Mouse (Mus musculus) monocyte, adult 2 months (primary cell): ENCODE results near the gene Gpr162.

Source experiments
- DNase-seq, 2 experiments: peaks; one replicate each; pipeline ENCODE4 v3.0.0; 2022; ENCODE audit warnings: low spot score in 2 of 2, low read depth in 1 of 2

Gene Gpr162

GRCm38 (mm10) chr6:124883351-124883750 lies 19.6 kb upstream of the Gpr162 start:
- no peak for DNase-seq

DNA sequence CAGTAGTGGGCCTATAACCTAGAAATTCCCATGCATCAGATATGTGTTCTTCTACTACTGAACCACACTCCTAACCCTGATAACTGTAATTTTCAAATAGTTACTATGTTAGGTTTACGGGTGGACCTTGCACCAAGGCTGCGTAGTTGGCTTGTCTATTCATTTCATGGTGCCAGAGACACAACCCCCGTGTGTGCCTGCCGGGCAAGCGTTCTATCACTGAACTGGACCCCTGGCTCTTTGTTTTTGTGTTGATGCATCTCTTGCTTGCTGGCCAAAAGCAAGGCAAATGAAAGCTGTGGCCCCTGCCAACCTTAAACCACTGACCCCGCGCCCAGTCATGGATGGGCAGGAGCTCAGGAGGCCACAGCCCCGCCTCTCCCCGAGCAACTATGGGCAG lies 18.0 kb upstream of the Gpr162 start:
- DNase-seq = no peak

DNA sequence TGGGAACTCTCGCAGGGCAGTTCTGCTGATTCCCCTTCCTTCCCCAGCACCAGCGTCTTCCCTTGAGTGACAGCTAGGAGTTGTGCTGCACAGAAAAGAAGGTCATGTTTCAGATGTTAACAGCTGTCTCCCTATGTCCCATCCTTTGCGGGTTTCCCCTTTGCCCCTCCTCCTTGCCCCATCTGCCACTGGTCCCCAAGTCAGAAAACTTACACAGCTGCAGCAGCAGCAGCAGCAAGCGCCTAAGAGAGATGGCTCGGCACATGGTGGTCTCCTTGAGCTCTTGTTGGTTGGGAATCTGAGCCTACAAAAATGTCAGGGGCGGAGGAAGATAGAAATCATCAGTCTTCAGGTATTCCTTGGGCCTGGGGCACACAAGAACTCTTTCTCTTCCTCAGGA lies 15.6 kb upstream of the Gpr162 start:
- no peak for DNase-seq

- DNase-seq = no peak
These were observed 10.6 kb upstream of the Gpr162 start for GRCm38 (mm10) chr6:124874348-124874747.

GRCm38 (mm10) chr6:124866560-124866959 lies 2.8 kb upstream of the Gpr162 start:
- DNase-seq = no peak

GRCm38 (mm10) chr6:124865766-124866362 lies 2.1 kb upstream of the Gpr162 start:
- no peak for DNase-seq

DNA sequence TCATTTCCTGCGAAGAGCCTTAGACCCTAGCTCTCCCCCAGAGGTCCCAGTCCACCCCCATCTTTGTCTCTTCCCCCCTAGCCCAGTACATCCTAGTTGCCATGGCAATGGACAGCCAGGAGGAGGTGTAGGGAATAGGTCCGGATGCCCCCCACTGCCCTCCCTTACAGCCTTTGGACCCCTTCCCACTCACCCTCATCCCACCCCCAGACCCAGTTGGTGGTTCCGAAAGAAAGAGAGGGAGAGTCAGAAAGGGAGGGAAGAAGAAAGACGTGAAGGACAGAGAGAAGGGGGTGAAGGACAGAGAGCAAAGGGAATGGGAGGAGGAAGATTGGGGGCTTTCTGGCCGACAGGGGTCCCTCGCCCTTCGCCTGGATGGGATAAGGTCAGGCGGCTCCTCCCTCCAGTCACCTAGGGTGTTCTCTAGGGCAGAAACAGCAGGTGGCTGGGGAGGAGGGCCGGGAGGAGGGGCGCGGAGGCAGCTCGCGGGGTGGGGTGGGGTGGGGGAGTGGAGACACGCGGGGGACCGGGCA lies 592 bp downstream of the Gpr162 start:
- DNase-seq = no peak

DNA sequence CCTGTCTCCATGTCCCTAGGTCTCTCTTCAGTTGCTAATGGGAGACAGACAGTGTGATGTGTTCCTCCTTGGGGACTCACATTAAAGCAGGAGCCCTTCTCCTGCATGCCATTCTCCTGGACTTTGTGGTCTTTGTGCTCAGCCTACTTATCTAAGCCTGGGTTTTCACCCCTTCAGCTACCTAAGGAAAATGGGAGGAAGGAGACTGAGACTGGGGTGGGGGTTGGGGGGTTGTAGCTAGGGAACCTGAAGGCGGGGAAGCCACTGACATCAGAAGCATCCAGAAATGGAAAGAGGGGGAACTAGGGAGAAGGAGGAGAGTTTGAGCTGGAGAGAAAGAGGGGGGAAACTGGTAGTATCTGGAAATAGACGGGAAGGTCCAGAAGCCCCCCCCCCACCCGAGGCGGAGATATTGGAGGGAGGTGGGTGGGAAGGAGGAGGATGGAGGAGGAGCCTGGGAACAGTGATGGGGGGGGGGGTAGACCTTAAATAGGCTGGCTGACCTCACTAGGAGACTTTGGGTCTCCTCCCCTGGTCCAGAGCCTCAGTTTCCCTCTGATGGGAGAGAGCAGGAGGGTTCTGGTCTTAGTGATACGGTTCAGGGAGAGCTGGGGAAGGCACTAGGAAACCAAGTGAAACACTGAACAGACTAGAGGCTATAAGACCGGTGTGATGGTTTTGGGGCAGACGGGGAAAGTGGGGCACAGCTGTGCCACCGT lies 1.2 kb downstream of the Gpr162 start:
- DNase-seq = no peak

- no peak for DNase-seq
These were observed 2.0 kb downstream of the Gpr162 start for GRCm38 (mm10) chr6:124861802-124862201.

- DNase-seq = no peak
These were observed 2.5 kb downstream of the Gpr162 start for GRCm38 (mm10) chr6:124861266-124861665.

- no peak for DNase-seq
These were observed 3.3 kb downstream of the Gpr162 start for GRCm38 (mm10) chr6:124860511-124860910.

GRCm38 (mm10) chr6:124859725-124860124 lies 4.1 kb downstream of the Gpr162 start:
- DNase-seq = peak; percentile 56 to 79

- DNase-seq = no peak
These were observed 5.0 kb downstream of the Gpr162 start for GRCm38 (mm10) chr6:124858561-124859318.

DNA sequence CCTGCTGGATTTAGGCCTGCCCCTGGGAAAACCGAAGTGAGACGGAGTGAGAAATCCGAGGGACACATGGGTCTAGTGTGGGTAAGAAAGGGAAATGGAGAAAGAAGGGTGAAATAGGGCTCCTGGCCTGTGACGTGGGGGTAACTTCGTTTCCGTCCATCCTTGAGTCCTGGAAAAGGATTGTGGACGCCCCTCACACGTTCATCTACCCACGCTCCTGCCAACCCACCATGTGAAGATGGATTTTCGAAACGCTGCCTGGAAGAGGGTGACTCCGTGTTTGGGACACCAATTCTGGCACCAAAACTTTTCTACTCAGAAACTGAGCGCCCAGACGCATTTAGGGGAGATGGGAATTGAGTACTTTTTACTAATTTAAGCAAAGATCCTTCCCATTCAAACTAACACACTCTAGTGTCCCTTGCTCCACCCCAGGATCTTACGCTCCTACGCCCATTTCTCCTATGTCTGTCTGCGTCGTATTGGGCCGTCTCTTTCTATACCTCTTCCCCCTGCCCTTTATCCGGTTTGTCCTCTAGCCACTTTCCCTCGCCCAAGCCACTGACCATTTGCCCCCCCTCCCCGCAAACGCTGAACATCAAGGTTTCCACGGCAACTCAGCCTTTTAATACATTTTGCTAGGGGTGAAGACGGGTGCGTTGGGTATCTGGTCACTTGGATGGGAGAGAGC lies 5.8 kb downstream of the Gpr162 start:
- DNase-seq = no peak

GRCm38 (mm10) chr6:124856916-124857839 lies 6.6 kb downstream of the Gpr162 start, which contains the start of gene P3h3:
TSS of gene P3h3 (minus strand) at chr6:124857752.
- peak; percentile 31 to 66 for DNase-seq

GRCm38 (mm10) chr6:124856321-124856720 lies 7.5 kb downstream of the Gpr162 start:
- no peak for DNase-seq

- DNase-seq = no peak
These were observed 9.1 kb downstream of the Gpr162 start for GRCm38 (mm10) chr6:124854647-124855046.

DNA sequence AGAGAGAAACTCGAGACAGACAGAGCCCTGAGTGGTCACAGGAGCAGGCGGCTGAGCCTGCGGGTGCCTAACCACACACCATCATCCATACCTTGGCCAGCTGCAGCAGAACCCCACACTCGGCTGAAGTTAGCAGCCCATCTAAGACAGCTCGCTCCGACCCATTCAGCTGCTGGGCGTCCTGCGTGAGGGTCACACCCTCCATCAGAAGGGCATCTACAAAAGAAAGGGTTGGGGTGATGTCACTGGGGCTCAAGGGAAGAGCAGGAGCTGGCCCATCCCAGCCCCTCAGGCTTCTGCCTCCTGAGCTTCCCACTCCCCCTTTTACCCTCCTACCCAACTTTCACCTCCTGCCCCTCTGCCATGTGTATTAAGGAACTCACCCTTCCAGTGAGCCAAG lies 13.2 kb downstream of the Gpr162 start:
- no peak for DNase-seq

GRCm38 (mm10) chr6:124847305-124847704 lies 16.5 kb downstream of the Gpr162 start:
- DNase-seq = peak; percentile 68 to 87
